Mouse (Mus musculus) MEL (cell line): Measurements from ENCODE around the gene Ddx46.

Source experiments
- EP300 ChIP-seq, 2 experiments: IDR thresholded peaks; 2 replicates each; pipeline ENCODE4 v1.6.1; 2011; ENCODE audit warnings: improper control_type of control experiment in 2 of 2, low read length in 2 of 2, low read depth in 1 of 2, mild to moderate bottlenecking in 1 of 2
- HCFC1 ChIP-seq: IDR thresholded peaks from 2 replicates; pipeline ENCODE4 v1.6.1; 2012; ENCODE audit warnings: low read depth, mild to moderate bottlenecking, inconsistent platforms, low read length, improper control_type of control experiment, moderate library complexity
- MAX ChIP-seq: IDR thresholded peaks from 2 replicates; pipeline ENCODE4 v1.6.1; 2011; ENCODE audit warnings: low read length, improper control_type of control experiment
- POLR2A ChIP-seq, 2 experiments: IDR thresholded peaks; 2 replicates each; pipeline ENCODE4 v1.6.1; 2011 to 2012; ENCODE audit warnings: low read length in 2 of 2, mild to moderate bottlenecking in 2 of 2, control low read depth in 1 of 2, improper control_type of control experiment in 1 of 2, low read depth in 1 of 2, moderate library complexity in 1 of 2; ENCODE audit not compliant: control insufficient read depth in 1 of 2, insufficient read depth in 1 of 2, poor library complexity in 1 of 2
- POLR2AphosphoS2 ChIP-seq: IDR thresholded peaks from 2 replicates; pipeline ENCODE4 v1.6.1; 2011; ENCODE audit warnings: low read length, improper control_type of control experiment
- ZNF384 ChIP-seq: IDR thresholded peaks from 2 replicates; pipeline ENCODE4 v1.6.1; 2012; ENCODE audit warnings: low read depth, mild to moderate bottlenecking, inconsistent platforms, low read length, improper control_type of control experiment

DNA sequence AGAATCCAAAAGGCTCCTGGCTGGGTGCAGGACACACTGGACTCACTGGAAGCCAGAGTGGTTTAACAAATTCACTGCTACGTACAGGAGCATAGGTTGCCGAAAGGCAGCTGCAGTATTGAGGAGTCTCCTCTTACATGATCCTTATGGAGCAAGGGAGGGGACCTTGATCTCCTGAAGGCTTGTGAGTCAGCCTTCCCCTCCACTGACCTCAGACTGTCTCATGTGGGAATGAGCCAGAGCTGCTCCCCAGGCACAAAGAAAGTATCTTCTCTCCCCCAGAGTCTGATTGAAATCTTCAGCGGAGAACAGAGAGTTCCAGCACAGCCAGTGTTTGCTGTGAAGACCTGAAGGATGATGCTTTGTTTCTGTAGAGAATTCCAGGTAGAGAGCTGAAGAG, 48.8 kb downstream of the Ddx46 start:
- TF ChIP-seq HCFC1 (no peak), EP300 (IDR thresholded peaks at IDR 0.05; ENCODE audit: low read depth in 1 of 2, low read length in 2 of 2) (no peak), MAX (no peak), POLR2A (IDR thresholded peaks at IDR 0.05; ENCODE audit: control insufficient read depth in 1 of 2, insufficient read depth in 1 of 2, low read depth in 1 of 2, low read length in 2 of 2, poor library complexity in 1 of 2) (no peak), POLR2AphosphoS2 (no peak), ZNF384 (no peak)
